Mouse (Mus musculus): Measurements from ENCODE around the gene Spry2. TPM values are rescaled to one million over a fixed set of nuclear protein-coding genes. Genes with fewer than 3 reads are reported as not detected.

Gene Spry2
- 0.04 TPM in 1 of 2 replicates, not detected in the other for polyA plus RNA-seq (2012)

GRCm38 (mm10) chr14:105896791-105897568, at the start of gene Spry2:
Spry2 (minus strand) TSS chr14:105896819.
- Histone ChIP-seq H3K27me3 (ENCODE audit: control insufficient read depth) (peaks cover 58% of the 10 kb centered on the region), H3K36me3 (ENCODE audit: control insufficient read depth) (peaks cover 6% of the 10 kb centered on the region), H3K4me3 (replicated peaks) (peak within 1 kb of the TSS; percentile 60), H3K4me1 (ENCODE audit: control insufficient read depth) (peaks cover 13% of the 10 kb centered on the region), H3K9me3 (ENCODE audit: control insufficient read depth, low read length) (no peaks in the 10 kb centered on the region; the same call in 1 of the 2 replicates)
- TF ChIP-seq GATA1 (IDR thresholded peaks at IDR 0.05; ENCODE audit: low read length) (no peak), TAL1 (IDR thresholded peaks at IDR 0.05; ENCODE audit: low read length) (no peak)

- H3K36me3 ChIP-seq (ENCODE audit: control insufficient read depth), result no peaks in the 10 kb centered on the region
- H3K9me3 ChIP-seq (ENCODE audit: control insufficient read depth, low read length), result peaks cover 3% of the 10 kb centered on the region; the same call in 1 of the 2 replicates
- no peak overlapping the region for H3K4me3 ChIP-seq (replicated peaks)
- H3K27me3 ChIP-seq (ENCODE audit: control insufficient read depth), result no peaks in the 10 kb centered on the region
- no peaks in the 10 kb centered on the region for H3K4me1 ChIP-seq (ENCODE audit: control insufficient read depth)
- TF ChIP-seq GATA1 (IDR thresholded peaks at IDR 0.05; ENCODE audit: low read length), result no peak
- TF ChIP-seq TAL1 (IDR thresholded peaks at IDR 0.05; ENCODE audit: low read length), result no peak
These were observed 44.7 kb upstream of the Spry2 start for GRCm38 (mm10) chr14:105941353-105941752.

GRCm38 (mm10) chr14:105926726-105927125, 30.1 kb upstream of the Spry2 start:
- Histone ChIP-seq H3K27me3 (ENCODE audit: control insufficient read depth) (no peaks in the 10 kb centered on the region), H3K9me3 (ENCODE audit: control insufficient read depth, low read length) (peaks cover 2% of the 10 kb centered on the region; the same call in 1 of the 2 replicates), H3K4me3 (replicated peaks) (no peak overlapping the region), H3K4me1 (ENCODE audit: control insufficient read depth) (no peaks in the 10 kb centered on the region), H3K36me3 (ENCODE audit: control insufficient read depth) (no peaks in the 10 kb centered on the region)
- TF ChIP-seq GATA1 (IDR thresholded peaks at IDR 0.05; ENCODE audit: low read length) (no peak), TAL1 (IDR thresholded peaks at IDR 0.05; ENCODE audit: low read length) (no peak)

- no peak for TF ChIP-seq GATA1 (IDR thresholded peaks at IDR 0.05; ENCODE audit: low read length)
- no peak for TF ChIP-seq TAL1 (IDR thresholded peaks at IDR 0.05; ENCODE audit: low read length)
- H3K36me3 ChIP-seq (ENCODE audit: control insufficient read depth), result no peaks in the 10 kb centered on the region
- H3K27me3 ChIP-seq (ENCODE audit: control insufficient read depth), result peaks cover 7% of the 10 kb centered on the region
- no peak overlapping the region for H3K4me3 ChIP-seq (replicated peaks)
- no peaks in the 10 kb centered on the region for H3K4me1 ChIP-seq (ENCODE audit: control insufficient read depth)
- peaks cover 2% of the 10 kb centered on the region; the same call in 1 of the 2 replicates for H3K9me3 ChIP-seq (ENCODE audit: control insufficient read depth, low read length)
These were observed 28.7 kb upstream of the Spry2 start for GRCm38 (mm10) chr14:105925305-105925704.

DNA sequence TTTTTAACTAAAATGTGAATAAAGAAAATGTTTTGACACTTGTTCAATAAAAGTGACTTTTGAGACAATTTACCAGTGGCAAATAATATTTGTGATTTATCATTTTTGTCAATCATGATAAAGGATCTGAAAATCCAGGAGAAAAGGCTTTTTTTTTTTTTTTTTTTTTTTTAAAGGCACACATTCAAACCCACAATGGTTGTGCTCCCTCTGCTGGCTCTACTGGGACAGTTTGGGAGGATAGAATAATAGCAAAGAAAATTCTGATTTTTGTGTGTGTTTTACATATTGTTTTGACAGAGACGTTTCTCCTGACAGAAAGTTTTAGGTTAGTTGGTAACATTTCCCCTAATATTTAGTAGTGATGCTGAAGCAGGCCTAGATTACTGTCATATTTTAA, 28.1 kb upstream of the Spry2 start:
- H3K36me3 ChIP-seq (ENCODE audit: control insufficient read depth), result no peaks in the 10 kb centered on the region
- peaks cover 10% of the 10 kb centered on the region for H3K27me3 ChIP-seq (ENCODE audit: control insufficient read depth)
- no peak for TF ChIP-seq GATA1 (IDR thresholded peaks at IDR 0.05; ENCODE audit: low read length)
- TF ChIP-seq TAL1 (IDR thresholded peaks at IDR 0.05; ENCODE audit: low read length), result no peak
- peaks cover 2% of the 10 kb centered on the region; the same call in 1 of the 2 replicates for H3K9me3 ChIP-seq (ENCODE audit: control insufficient read depth, low read length)
- H3K4me3 ChIP-seq (replicated peaks), result no peak overlapping the region
- H3K4me1 ChIP-seq (ENCODE audit: control insufficient read depth), result no peaks in the 10 kb centered on the region

- no peak for TF ChIP-seq TAL1 (IDR thresholded peaks at IDR 0.05; ENCODE audit: low read length)
- TF ChIP-seq GATA1 (IDR thresholded peaks at IDR 0.05; ENCODE audit: low read length), result no peak
- peaks cover 2% of the 10 kb centered on the region; the same call in 1 of the 2 replicates for H3K9me3 ChIP-seq (ENCODE audit: control insufficient read depth, low read length)
- H3K27me3 ChIP-seq (ENCODE audit: control insufficient read depth), result peaks cover 10% of the 10 kb centered on the region
- no peaks in the 10 kb centered on the region for H3K4me1 ChIP-seq (ENCODE audit: control insufficient read depth)
- no peak overlapping the region for H3K4me3 ChIP-seq (replicated peaks)
- H3K36me3 ChIP-seq (ENCODE audit: control insufficient read depth), result no peaks in the 10 kb centered on the region
These were observed 26.3 kb upstream of the Spry2 start for GRCm38 (mm10) chr14:105922874-105923273.

DNA sequence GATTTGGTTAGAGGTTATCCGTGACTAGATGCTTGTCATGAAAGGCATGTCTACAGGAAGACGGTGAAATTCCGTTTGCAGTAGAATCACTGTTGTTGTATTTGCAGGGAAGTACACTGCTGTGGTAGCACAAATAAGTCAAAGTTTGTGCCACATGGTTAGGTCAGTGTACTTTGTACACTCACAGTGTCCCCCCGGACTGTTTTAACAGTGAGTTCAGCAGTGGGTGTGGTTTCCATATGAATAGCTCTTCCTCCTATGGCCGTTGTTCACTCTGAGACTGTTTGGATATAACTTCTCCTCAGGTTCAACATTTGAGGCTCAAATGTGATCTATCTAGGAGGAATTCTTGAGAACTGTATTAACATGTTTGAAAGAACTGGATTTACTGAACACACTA, 25.8 kb upstream of the Spry2 start:
- no peaks in the 10 kb centered on the region for H3K36me3 ChIP-seq (ENCODE audit: control insufficient read depth)
- H3K4me3 ChIP-seq (replicated peaks), result no peak overlapping the region
- H3K4me1 ChIP-seq (ENCODE audit: control insufficient read depth), result no peaks in the 10 kb centered on the region
- TF ChIP-seq GATA1 (IDR thresholded peaks at IDR 0.05; ENCODE audit: low read length), result no peak
- no peak for TF ChIP-seq TAL1 (IDR thresholded peaks at IDR 0.05; ENCODE audit: low read length)
- peaks cover 10% of the 10 kb centered on the region for H3K27me3 ChIP-seq (ENCODE audit: control insufficient read depth)
- H3K9me3 ChIP-seq (ENCODE audit: control insufficient read depth, low read length), result peaks cover 2% of the 10 kb centered on the region; the same call in 1 of the 2 replicates

DNA sequence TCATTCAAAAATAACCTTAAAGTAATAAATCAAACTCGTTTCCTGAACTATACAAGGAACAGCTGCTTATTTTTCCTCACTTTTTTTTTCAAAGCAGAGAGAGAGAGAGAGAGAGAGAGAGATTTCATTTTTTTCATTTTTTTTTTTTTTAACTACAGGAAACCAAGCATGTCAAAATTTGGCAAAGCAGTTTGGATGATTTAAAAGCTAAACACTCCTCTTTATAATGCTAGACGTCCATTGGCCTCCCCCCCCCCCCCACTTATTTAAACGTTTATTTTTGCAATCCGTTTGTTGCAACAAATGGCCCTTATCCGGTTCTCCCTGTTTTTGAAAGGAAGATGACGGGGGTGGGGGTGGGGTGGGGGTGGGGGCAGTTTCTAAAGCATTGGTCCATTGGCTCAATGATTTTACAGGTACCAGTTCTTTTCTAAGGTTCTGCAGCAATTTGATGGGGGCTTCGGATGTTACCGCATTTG, 24.6 kb upstream of the Spry2 start:
- no peaks in the 10 kb centered on the region for H3K9me3 ChIP-seq (ENCODE audit: control insufficient read depth, low read length)
- H3K4me3 ChIP-seq (replicated peaks), result no peak overlapping the region
- no peaks in the 10 kb centered on the region for H3K36me3 ChIP-seq (ENCODE audit: control insufficient read depth)
- H3K4me1 ChIP-seq (ENCODE audit: control insufficient read depth), result no peaks in the 10 kb centered on the region
- peaks cover 10% of the 10 kb centered on the region for H3K27me3 ChIP-seq (ENCODE audit: control insufficient read depth)
- no peak for TF ChIP-seq TAL1 (IDR thresholded peaks at IDR 0.05; ENCODE audit: low read length)
- no peak for TF ChIP-seq GATA1 (IDR thresholded peaks at IDR 0.05; ENCODE audit: low read length)

DNA sequence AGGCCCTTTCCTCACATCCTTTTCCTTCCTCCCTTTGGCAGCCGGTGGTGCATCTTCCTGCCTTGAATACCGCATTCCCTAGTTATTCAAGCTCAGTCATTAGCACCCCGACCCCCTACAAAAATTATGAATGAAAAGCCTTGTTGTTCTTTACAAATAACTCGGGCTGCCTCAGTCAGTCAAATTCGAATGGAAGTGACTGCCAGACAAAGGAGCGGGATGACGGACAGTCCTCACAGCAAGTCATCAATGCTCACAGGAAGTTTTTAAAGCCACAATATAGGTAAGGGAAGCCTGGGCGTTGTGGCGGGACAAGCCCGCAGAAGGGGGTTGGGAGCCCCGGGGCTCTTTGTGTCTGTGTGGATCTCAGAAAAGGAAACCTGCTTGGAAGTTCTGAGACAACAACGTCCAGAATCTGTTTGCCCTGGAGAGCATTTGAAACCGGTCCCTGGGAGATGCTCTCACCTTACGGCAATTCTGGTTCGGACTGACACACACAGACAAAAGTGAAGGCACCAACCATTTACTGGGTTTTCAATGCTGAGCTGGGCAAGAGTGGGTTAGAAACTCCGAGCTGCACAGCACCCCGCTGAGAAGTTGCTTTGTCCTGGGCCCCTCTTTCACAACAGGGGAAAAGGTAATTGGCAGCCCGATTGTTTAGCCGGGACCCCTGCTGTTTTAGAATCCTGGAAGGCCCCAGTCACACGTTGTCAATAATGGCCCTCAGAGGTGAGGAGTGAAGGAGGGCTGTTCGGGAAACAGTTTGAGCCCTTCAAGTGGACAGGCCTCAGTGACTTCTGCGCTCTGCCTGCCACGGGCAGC, 24.0 kb upstream of the Spry2 start:
- Histone ChIP-seq H3K4me1 (ENCODE audit: control insufficient read depth) (no peaks in the 10 kb centered on the region), H3K27me3 (ENCODE audit: control insufficient read depth) (peaks cover 10% of the 10 kb centered on the region), H3K4me3 (replicated peaks) (no peak overlapping the region), H3K36me3 (ENCODE audit: control insufficient read depth) (no peaks in the 10 kb centered on the region), H3K9me3 (ENCODE audit: control insufficient read depth, low read length) (no peaks in the 10 kb centered on the region)
- TF ChIP-seq TAL1 (IDR thresholded peaks at IDR 0.05; ENCODE audit: low read length), result no peak
- no peak for TF ChIP-seq GATA1 (IDR thresholded peaks at IDR 0.05; ENCODE audit: low read length)

All from erythroblast, embryonic 14.5 days (primary cell).